Mouse (Mus musculus): Measurements from ENCODE around the gene Rtn3. TPM values are rescaled to one million over a fixed set of nuclear protein-coding genes. Genes with fewer than 3 reads are reported as not detected.

Rtn3 gene
- total RNA-seq, 2 experiments from 2014 or later = 75.1 to 82.8 TPM

- DNase-seq (ENCODE audit: low spot score) = no peak
- intact Hi-C loops (cut with DNase I) = loop anchor here (5.0 kb wide), 1 partner anchor 187 kb away; no protein-coding TSS in a partner anchor
Observed at GRCm38 (mm10) chr19:7424590-7425397, 58.3 kb downstream of the Rtn3 start.

GRCm38 (mm10) chr19:7424131-7424530 is 59.0 kb downstream of the Rtn3 start:
- intact Hi-C loops (cut with DNase I) = loop anchor here (5.0 kb wide), 1 partner anchor 187 kb away; no protein-coding TSS in a partner anchor
- DNase-seq (ENCODE audit: low spot score) = no peak

GRCm38 (mm10) chr19:7423656-7424030 is 59.4 kb downstream of the Rtn3 start:
- intact Hi-C loops (cut with DNase I) = loop anchor here (5.0 kb wide), 1 partner anchor 186 kb away; no protein-coding TSS in a partner anchor

DNA sequence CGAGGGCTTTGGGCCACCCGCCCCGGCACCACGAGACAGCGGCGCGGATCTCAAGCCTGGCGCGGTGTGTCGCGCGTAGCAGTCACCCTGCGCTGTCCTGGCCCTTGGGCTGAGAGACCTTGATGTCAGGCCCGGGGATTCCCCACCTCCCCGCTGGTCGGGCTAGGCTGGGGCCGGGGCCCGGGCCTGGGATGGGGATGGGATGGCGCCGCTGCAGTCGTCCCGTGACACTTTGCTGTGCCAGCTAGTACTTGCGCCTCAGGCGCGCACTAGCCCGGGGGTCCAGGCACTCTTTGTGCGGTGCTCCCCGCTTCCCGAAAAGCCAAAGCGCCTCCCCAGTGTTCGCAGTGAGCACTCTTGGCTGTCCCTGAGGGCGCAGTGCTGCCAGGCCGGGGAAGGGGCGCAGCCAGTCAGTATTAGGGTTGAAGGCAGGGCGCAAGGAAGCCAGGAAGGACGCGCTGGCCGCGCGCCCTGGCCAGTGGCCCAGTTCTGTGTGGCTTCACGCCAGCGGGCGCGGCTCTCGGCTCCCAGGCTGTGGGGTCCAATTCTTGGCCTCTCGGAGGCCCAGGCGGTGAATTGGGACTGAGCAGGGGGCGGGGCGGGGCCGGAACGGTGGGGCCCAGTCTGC is 59.9 kb downstream of the Rtn3 start:
- intact Hi-C loops (cut with DNase I) = loop anchor here (5.0 kb wide), 1 partner anchor 186 kb away; no protein-coding TSS in a partner anchor
- peak; percentile 87 for DNase-seq (ENCODE audit: low spot score)

More at GRCm38 (mm10) chr19:7423656-7424030, 59.4 kb downstream of the Rtn3 start:
- no peak for DNase-seq (ENCODE audit: low spot score)

GRCm38 (mm10) chr19:7422656-7423027 is 60.4 kb downstream of the Rtn3 start:
- intact Hi-C loops (cut with DNase I) = loop anchor here (5.0 kb wide), 1 partner anchor 185 kb away; no protein-coding TSS in a partner anchor
- DNase-seq (ENCODE audit: low spot score) = no peak

DNA sequence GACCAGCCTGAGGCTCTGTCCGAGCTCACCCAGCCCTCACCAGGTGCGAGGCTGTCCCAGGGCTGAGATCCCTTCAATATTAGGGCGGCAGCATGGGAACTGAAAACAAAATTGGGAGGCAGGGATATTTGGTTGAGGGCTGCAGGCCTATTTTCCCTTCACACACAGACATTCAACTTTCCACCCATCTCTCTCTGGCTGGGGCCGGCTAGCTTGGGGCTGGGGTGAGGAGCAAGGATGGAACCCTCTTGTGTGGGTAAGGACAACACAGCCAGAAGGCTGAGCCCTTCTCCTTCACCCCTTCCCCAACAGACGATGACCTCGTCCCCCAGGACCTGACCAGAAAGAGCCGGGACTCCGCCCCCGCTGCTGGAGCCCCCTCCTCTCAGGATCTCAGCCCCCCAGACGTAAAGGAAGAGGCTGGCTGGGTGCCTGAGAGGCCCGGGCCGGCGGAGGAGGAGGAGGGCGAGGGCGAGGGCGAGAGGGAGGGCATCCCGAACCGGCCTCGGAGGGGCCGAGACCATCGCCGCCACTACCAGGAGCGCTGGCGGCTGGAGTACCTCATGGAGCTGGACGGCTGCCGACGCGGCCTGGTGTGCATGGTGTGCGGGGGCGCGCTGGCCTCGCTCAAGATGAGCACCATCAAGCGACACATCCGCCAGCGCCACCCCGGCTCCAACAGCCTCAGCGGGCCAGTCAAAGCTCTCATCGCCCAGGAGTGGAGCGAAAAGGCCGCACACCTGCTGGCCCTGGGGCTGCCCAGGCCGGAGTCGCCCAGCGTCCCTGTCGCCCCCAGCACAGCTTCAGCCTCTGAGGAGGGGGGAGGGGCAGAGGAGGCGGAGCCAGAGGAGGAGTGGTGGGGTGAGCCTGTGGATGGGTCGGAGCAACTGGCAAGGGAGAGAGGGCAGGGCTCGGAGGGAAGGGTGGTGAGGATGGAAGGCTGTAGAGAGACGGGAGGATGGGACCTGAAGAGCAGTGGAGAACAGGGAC is 61.2 kb downstream of the Rtn3 start:
- no peak for DNase-seq (ENCODE audit: low spot score)
- intact Hi-C loops (cut with DNase I) = loop anchor here (5.0 kb wide), 1 partner anchor 185 kb away; no protein-coding TSS in a partner anchor

DNA sequence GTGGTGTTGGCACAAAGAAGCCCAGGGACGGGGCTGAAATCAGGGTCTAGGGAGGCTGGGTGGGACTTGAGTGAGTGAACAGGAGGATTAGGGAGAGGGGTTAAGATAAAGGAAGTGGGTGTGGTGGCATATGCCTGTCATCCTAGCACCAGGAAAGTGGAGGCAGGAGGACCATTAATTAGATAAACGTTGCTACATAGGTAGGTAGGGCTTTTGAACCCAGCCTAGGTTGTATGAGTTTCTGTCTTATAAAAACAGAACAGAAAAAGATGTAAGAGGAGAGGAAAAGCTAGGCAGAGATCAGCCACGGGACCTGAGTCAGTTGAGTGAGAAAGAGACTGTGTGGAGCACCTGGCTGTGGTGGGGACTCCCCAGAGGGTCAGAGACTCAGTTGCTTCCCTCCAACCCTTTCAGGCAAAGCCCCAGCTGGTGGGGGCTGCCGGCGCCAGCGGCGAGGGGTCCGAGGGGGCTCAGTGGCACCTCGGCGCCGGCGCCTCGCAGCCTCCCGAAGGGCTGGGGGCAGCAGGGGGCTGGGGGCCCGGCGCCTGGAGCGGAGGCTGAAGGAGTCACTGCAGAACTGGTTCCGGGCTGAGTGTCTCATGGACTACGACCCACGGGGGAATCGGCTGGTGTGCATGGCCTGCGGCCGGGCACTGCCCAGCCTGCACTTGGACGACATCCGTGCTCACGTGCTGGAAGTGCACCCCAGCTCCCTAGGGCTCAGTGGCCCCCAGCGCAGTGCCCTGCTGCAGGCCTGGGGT is 62.1 kb downstream of the Rtn3 start:
- no peak for DNase-seq (ENCODE audit: low spot score)

GRCm38 (mm10) chr19:7420108-7420507 is 63.0 kb downstream of the Rtn3 start:
- intact Hi-C loops (cut with DNase I) = loop anchor here (5.0 kb wide), 1 partner anchor 183 kb away; no protein-coding TSS in a partner anchor
- no peak for DNase-seq (ENCODE audit: low spot score)

More for the DNA sequence above, 62.1 kb downstream of the Rtn3 start:
- intact Hi-C loops (cut with DNase I) = loop anchor here (5.0 kb wide), 1 partner anchor 184 kb away; no protein-coding TSS in a partner anchor

DNA sequence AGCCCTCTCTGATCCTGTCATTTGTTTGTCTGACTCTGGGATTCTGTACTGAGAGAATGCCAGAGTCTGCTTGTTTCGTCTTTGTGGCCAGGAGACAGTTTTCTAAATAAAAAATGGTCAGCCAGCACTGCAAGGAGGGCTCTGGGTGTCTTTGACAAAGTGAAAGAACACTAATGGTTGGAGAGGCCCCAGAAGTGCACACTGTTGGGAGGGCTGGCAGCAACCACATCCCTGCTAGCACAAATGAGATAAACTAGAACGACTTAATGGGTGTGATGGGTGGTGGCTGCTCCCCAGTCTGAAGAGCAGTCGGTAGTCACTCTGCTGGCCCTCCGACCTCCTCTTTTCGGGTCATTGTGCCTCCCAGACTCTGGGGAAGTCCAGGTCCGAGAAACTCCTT is 63.9 kb downstream of the Rtn3 start:
- DNase-seq (ENCODE audit: low spot score) = no peak
- intact Hi-C loops (cut with DNase I) = loop anchor here (2.0 kb wide), 2 partner anchors 36 to 74 kb away; partner anchors contain the start of gene Spindoc

GRCm38 (mm10) chr19:7417911-7418849 is 64.9 kb downstream of the Rtn3 start:
- DNase-seq (ENCODE audit: low spot score) = peak; percentile 74
- intact Hi-C loops (cut with DNase I) = loop anchor here (1.0 to 2.0 kb wide), 3 partner anchors 35 to 150 kb away; partner anchors contain the start of gene Spindoc

- DNase-seq (ENCODE audit: low spot score) = peak; percentile 78
- intact Hi-C loops (cut with DNase I) = no loop called here
Observed at GRCm38 (mm10) chr19:7416834-7417735, 66.0 kb downstream of the Rtn3 start, which contains the start of gene 2700081O15Rik. Gene 2700081O15Rik (plus strand): TSS chr19:7417625.

GRCm38 (mm10) chr19:7415916-7416833 is 66.9 kb downstream of the Rtn3 start:
- peak; percentile 27 for DNase-seq (ENCODE audit: low spot score)
- intact Hi-C loops (cut with DNase I) = no loop called here

GRCm38 (mm10) chr19:7412361-7412760 is 70.7 kb downstream of the Rtn3 start:
- intact Hi-C loops (cut with DNase I) = no loop called here
- DNase-seq (ENCODE audit: low spot score) = no peak

DNA sequence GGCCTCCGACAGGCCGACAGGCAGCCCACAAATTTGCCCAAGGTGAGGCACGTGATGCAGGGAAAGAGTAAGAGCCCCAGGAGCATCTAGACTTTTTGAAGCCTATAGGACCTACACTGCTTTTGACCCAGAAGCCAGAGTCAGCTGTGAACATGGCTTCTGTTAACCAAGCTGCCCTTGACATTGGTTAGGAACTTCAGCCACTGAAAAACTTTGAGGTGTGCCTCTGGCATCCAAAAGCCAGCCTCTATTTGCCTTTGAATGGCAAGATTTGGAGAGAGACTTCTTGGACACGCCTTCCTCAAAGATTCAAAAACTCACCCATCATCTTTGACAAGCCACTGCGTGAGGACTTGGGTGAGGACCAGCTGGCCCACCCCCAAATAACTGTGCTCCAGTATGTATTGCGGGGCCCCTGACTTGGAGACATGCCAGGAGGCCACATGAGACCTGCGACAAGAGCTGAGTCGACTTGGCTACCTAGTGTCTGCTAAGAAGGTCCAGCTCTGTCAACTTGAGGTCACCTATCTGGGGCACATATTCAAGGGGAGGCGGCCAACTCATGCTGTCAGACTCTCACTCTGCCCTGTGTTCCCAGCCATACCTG is 78.4 kb downstream of the Rtn3 start:
- intact Hi-C loops (cut with DNase I) = no loop called here
- DNase-seq (ENCODE audit: low spot score) = no peak

GRCm38 (mm10) chr19:7400635-7401034 is 82.4 kb downstream of the Rtn3 start:
- intact Hi-C loops (cut with DNase I) = loop anchor here (1.0 kb wide), 1 partner anchor 13 kb away; no protein-coding TSS in a partner anchor
- DNase-seq (ENCODE audit: low spot score) = no peak

Data from heart, postnatal 25 days (tissue).